Mouse (Mus musculus): Measurements from ENCODE around the gene Gm28043. TPM values are rescaled to one million over a fixed set of nuclear protein-coding genes. Genes with fewer than 3 reads are reported as not detected.

Gm28043 gene
- polyA plus RNA-seq, 1 experiment from 2014 or later: 2.8 TPM

DNA sequence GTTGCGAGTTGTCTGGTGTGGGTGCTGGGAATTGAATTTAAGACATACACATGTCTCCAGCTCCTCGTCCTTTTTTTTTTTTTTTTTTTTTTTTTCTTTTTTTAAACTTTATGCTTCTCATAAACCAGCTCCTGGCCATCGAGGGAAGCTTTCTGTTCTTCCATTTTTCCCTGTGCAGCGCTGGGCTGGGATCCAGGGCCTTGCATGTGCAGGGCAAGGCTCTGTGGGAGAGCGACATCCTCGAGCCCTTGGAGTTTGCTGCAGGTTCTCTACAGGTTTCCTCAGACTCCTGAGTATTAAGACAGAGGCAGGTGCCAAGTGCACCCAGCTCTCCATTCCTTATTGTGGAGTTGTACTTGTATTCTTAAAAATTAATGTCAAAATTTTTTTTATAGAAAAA, 47.5 kb downstream of the Gm28043 start:
- Histone ChIP-seq H3K36me3 (peaks cover 28% of the 10 kb centered on the region), H3K27me3 (no peaks in the 10 kb centered on the region), H3K4me2 (no peak overlapping the region), H3K4me1 (peaks cover 7% of the 10 kb centered on the region; the same call in 1 of the 2 replicates), H3K27ac (no peak overlapping the region), H3K9ac (no peak overlapping the region), H3K9me3 (no peaks in the 10 kb centered on the region), H3K4me3 (no peak overlapping the region)
- WGBS: 80% methylated on average over 6 of the region's 6 CpGs
- ATAC-seq (ENCODE audit: insufficient number of reproducible peaks, low FRiP score, low TSS enrichment, low read depth): no peak

DNA sequence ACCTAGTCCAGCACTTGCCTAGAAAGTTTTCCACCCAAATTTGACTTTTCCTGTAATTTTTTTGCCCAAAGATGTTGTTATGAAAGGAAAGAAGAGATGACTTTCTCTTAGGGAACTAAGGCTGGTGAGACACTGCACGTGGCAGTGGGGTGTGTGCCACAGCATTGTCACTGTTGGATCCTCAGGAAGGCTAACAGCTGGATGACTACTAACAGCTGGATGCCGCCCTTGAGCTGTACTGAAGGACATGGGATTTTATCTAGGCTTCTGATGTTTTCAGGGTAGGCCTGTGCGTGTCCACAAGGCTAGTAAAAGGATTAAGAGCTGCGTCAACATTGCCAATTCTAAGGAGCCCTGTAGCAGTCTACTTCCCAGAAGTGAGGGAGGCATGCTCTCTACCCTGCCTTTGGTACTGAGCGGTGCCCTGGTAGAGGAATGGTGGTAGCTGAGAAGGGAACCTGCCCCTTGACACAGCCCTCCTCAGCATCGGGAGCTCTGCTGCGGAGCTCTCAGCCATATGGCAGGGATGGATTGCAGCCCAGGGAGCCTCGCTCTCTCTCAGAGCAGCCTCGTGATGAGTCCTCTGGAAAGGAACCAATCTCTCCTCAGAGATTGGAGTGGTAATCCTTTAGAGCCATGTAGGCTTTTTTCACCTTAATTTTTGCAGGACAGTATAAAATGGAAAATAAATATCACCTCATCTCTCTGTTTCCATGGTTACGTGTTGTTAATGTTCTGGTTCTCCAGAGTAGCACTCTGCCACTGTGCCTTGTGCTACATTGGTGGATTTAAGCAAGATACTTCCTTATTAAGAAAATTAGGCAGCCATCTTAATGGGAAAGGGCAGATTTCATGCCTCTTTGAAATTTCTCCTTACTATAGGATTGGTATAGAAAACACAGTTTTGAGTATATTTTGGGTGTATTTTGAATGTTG, 53.6 kb downstream of the Gm28043 start:
- 70% methylated on average over 10 of the region's 10 CpGs for WGBS
- Histone ChIP-seq H3K4me3 (no peak overlapping the region), H3K36me3 (peaks cover 56% of the 10 kb centered on the region), H3K4me1 (peaks cover 4% of the 10 kb centered on the region; the same call in 1 of the 2 replicates), H3K4me2 (no peak overlapping the region), H3K27ac (peak overlapping the region; percentile 24; the same call in 1 of the 2 replicates), H3K9me3 (no peaks in the 10 kb centered on the region), H3K9ac (no peak overlapping the region), H3K27me3 (no peaks in the 10 kb centered on the region)
- ATAC-seq (ENCODE audit: insufficient number of reproducible peaks, low FRiP score, low TSS enrichment, low read depth): no peak

DNA sequence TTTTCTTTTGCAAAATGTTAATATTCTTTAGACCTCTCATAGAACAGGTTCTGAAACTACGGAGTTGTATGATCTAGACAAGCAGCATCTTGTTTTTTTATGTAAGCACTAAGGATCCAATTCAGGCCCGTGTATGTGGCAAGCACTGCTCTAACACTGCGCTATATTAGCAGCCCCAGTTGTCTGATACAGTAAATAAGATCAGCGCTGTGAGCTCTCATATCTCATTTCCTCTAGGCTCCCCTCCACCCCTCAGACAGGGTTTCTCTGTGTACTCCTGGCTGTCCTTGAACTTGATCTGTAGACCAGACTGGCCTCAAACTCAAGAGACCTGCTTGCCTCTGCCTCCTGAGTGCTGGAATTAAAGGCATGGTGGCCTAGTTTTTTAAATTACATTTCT, 54.4 kb downstream of the Gm28043 start:
- no peak overlapping the region for H3K4me2 ChIP-seq
- H3K4me3 ChIP-seq: no peak overlapping the region
- no peak for ATAC-seq (ENCODE audit: insufficient number of reproducible peaks, low FRiP score, low TSS enrichment, low read depth)
- peaks cover 4% of the 10 kb centered on the region; the same call in 1 of the 2 replicates for H3K4me1 ChIP-seq
- H3K27me3 ChIP-seq: no peaks in the 10 kb centered on the region
- H3K9me3 ChIP-seq: no peaks in the 10 kb centered on the region
- H3K9ac ChIP-seq: no peak overlapping the region
- WGBS: 91% methylated on average over 4 of the region's 4 CpGs
- H3K27ac ChIP-seq: no peak overlapping the region
- peaks cover 60% of the 10 kb centered on the region for H3K36me3 ChIP-seq

DNA sequence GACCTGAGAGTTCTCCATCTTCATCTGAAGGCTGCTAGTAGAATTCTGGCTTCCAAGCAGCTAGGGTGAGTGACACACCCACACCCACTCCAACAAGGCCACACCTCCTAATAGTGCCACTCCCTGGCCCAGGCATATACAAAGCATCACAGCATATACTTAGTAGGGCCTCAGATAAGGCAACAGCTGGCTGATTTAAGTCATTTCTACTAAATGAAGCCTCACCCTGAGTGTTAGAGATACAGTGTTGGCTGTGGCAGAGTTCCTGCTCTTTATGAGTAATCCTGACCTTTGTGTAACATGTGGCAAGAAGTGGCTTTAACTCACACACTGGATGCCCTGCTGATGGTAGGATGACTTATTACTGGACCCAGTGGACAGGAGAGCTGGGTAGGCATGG, 55.3 kb downstream of the Gm28043 start:
- Histone ChIP-seq H3K27me3 (no peaks in the 10 kb centered on the region), H3K4me1 (peaks cover 4% of the 10 kb centered on the region; the same call in 1 of the 2 replicates), H3K36me3 (peaks cover 60% of the 10 kb centered on the region), H3K27ac (no peak overlapping the region), H3K4me3 (no peak overlapping the region), H3K9ac (no peak overlapping the region), H3K9me3 (no peaks in the 10 kb centered on the region), H3K4me2 (no peak overlapping the region)
- no peak for ATAC-seq (ENCODE audit: insufficient number of reproducible peaks, low FRiP score, low TSS enrichment, low read depth)

DNA sequence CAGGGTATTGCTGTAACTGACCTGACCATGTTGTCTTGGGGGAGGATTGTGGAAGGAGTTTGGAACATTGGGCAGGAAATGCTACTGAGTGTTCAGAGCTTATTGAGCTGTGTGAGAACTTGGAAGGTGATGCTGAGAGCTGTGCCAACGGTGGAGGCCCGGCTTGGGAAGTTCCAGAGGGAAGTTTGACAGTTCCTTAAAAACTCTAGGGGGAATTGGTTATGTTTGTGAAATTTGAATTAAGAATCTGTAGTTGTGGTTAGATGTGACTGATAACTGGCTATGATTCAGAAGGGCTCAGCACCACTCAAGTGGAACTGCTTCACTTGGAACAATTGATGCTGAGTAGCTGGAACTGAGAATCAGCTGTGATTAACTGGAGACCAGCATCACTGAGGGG, 56.3 kb downstream of the Gm28043 start:
- 76% methylated on average over 2 of the region's 2 CpGs for WGBS
- H3K9me3 ChIP-seq: no peaks in the 10 kb centered on the region
- H3K9ac ChIP-seq: no peak overlapping the region
- H3K27ac ChIP-seq: no peak overlapping the region
- H3K4me1 ChIP-seq: peaks cover 4% of the 10 kb centered on the region; the same call in 1 of the 2 replicates
- no peak overlapping the region for H3K4me3 ChIP-seq
- ATAC-seq (ENCODE audit: insufficient number of reproducible peaks, low FRiP score, low TSS enrichment, low read depth): no peak
- H3K36me3 ChIP-seq: peaks cover 66% of the 10 kb centered on the region
- H3K27me3 ChIP-seq: no peaks in the 10 kb centered on the region
- H3K4me2 ChIP-seq: no peak overlapping the region

DNA sequence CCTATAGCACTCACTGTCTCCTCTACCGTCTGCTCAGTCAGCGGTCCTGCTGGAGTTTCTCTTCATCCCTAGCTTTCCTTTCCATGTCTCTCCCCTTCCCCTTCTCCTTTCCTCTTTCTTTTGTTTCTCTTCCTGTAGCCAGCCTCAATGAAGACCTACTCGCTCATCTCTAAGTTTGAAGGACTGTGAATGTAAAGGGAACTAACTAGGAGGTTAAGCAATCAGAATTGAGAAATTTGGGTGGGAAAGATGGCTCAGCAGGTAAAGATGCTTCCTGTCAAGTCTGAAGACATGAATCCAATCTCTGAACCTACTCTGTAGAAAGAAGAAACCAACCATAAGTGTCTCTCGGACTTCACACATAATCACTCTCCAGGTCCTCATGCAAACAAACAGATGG, 58.6 kb downstream of the Gm28043 start:
- no peak overlapping the region for H3K9ac ChIP-seq
- no peak overlapping the region for H3K4me2 ChIP-seq
- no peak overlapping the region for H3K27ac ChIP-seq
- ATAC-seq (ENCODE audit: insufficient number of reproducible peaks, low FRiP score, low TSS enrichment, low read depth): no peak
- H3K9me3 ChIP-seq: no peaks in the 10 kb centered on the region
- 89% methylated on average over 4 of the region's 4 CpGs for WGBS
- H3K36me3 ChIP-seq: peaks cover 76% of the 10 kb centered on the region
- H3K4me1 ChIP-seq: peaks cover 4% of the 10 kb centered on the region; the same call in 1 of the 2 replicates
- H3K4me3 ChIP-seq: no peak overlapping the region
- no peaks in the 10 kb centered on the region for H3K27me3 ChIP-seq

DNA sequence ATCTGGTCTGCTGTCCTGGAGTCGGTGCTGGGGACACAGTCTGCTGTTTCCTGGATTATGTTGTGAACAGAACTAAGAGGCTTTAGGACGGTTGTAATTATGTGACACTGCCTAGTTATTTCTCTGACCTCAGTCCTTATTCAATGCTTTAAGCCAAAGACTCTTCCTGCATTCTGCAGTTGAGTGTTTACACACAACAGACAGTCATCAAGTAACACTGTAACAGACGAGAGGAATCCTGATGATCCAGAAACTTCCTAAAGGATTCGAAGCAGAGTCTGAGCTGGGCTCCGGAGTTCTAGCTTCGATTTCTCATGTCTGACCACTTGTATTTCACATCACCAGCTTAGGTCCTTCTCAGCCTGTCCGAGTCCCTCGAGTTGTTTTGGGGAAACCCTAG, 63.9 kb downstream of the Gm28043 start:
- H3K4me3 ChIP-seq: no peak overlapping the region
- H3K9ac ChIP-seq: no peak overlapping the region
- no peaks in the 10 kb centered on the region for H3K4me1 ChIP-seq
- ATAC-seq (ENCODE audit: insufficient number of reproducible peaks, low FRiP score, low TSS enrichment, low read depth): no peak
- H3K36me3 ChIP-seq: peaks cover 96% of the 10 kb centered on the region
- no peak overlapping the region for H3K4me2 ChIP-seq
- 87% methylated on average over 8 of the region's 8 CpGs for WGBS
- no peaks in the 10 kb centered on the region for H3K9me3 ChIP-seq
- H3K27ac ChIP-seq: no peak overlapping the region
- no peaks in the 10 kb centered on the region for H3K27me3 ChIP-seq

DNA sequence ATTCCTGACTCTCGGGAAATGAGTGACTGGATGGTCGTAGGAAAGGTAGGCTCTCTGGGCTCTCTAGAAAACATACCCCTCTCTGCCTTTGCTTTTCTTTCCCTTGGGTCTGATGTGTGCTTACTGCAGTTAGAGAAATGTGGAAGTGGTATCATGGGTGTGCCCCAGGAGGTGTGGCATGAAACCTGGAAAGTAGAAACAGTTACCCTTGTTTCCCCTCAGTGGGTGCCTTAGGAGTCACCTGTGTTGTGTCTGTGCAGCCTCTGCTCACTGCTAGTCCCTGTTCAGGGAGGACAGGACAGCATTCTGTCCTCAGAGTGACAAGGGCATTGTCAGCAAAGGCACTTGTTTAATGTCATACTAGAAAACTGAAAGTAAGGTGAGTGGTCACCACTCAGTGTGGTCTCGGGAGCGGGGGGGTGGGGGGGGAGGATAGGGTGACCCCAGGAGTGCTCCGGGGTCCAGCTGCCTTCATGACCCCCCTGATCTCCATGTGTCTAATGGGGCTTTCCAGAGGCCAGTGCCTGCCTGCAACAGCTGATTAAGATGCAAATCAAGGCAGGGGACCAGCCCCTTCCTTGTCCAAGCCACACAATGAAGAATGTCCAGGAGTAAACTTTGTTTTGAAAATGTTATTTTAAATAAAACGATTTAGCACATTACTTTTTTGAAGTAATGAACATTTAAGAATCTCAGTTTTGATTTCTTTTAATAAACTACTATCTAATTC, 64.5 kb downstream of the Gm28043 start:
- no peak for ATAC-seq (ENCODE audit: insufficient number of reproducible peaks, low FRiP score, low TSS enrichment, low read depth)
- Histone ChIP-seq H3K4me1 (no peaks in the 10 kb centered on the region), H3K36me3 (peaks cover 95% of the 10 kb centered on the region), H3K9me3 (no peaks in the 10 kb centered on the region), H3K27ac (no peak overlapping the region), H3K4me2 (no peak overlapping the region), H3K4me3 (no peak overlapping the region), H3K27me3 (no peaks in the 10 kb centered on the region), H3K9ac (no peak overlapping the region)
- WGBS: 84% methylated on average over 6 of the region's 6 CpGs

DNA sequence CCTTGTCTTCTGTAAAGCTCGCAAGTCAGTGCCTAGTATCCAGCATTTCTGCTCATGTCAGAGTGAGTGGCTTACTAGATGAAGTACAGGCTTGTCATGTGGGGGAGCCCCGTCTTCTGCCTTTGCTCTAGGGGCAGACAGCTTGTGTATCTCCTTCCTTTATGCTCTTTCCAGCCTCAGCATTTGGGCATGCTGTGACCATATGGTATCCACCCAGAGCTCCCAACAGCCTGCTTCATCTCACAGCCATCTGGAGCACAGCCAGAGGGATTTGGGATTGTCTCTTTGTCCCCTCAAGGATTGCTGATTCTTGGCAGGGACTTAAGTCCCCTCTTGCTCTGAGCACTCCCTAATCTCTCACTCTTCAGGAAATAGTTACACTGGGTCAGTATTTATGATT, 65.5 kb downstream of the Gm28043 start:
- WGBS: 73% methylated on average over 2 of the region's 2 CpGs
- ATAC-seq (ENCODE audit: insufficient number of reproducible peaks, low FRiP score, low TSS enrichment, low read depth): no peak
- no peaks in the 10 kb centered on the region for H3K4me1 ChIP-seq
- peaks cover 95% of the 10 kb centered on the region for H3K36me3 ChIP-seq
- H3K9ac ChIP-seq: no peak overlapping the region
- H3K27ac ChIP-seq: 0 out of 2 replicates have a peak overlapping the region, but pooled peaks have one; percentile 33
- no peaks in the 10 kb centered on the region for H3K27me3 ChIP-seq
- H3K9me3 ChIP-seq: no peaks in the 10 kb centered on the region
- H3K4me3 ChIP-seq: no peak overlapping the region
- no peak overlapping the region for H3K4me2 ChIP-seq

DNA sequence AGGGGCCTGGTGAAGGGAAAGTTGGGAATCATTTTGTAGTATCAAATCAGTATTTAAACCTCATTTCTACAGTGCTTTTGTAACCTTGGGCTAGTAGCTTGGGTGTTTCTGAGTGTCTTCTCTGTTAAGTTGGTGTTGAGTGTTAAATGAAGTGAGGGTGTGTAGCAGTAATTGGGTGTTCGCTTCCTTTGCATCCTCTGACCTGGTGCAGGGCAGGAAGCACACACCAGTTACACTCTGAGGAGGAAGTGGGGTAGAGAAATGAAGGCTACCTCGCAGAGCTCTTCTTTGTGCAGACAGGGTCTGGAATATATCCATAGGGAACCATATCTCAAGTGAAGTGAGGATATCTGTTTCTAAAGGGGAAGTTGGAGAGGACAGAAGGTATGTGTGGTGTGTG, 66.2 kb downstream of the Gm28043 start:
- H3K27me3 ChIP-seq: no peaks in the 10 kb centered on the region
- H3K36me3 ChIP-seq: peaks cover 95% of the 10 kb centered on the region
- no peak overlapping the region for H3K27ac ChIP-seq
- ATAC-seq (ENCODE audit: insufficient number of reproducible peaks, low FRiP score, low TSS enrichment, low read depth): no peak
- no peaks in the 10 kb centered on the region for H3K4me1 ChIP-seq
- H3K4me3 ChIP-seq: no peak overlapping the region
- H3K9me3 ChIP-seq: no peaks in the 10 kb centered on the region
- no peak overlapping the region for H3K9ac ChIP-seq
- WGBS: 79% methylated on average over 2 of the region's 2 CpGs
- no peak overlapping the region for H3K4me2 ChIP-seq

DNA sequence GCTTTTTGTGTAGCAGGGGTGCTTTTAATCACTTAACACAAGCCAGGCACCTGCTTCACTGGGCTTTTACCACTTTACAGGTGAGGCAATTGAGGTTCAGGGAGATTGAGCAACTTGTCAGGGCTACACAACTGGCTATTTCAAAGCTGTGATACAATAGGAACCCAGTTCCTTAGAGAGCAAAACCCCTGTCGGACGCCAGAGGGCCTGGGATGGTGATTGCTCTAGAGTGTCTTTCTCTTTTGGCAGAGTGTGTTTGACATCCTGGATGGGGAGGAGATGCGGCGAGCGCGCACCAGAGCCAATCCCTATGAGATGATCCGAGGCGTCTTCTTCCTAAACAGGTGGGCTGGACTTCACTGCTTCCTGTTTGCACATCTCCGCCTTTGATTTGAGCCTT, 67.0 kb downstream of the Gm28043 start:
- 95% methylated on average over 9 of the region's 9 CpGs for WGBS
- H3K9me3 ChIP-seq: no peaks in the 10 kb centered on the region
- no peak overlapping the region for H3K27ac ChIP-seq
- no peak overlapping the region for H3K4me2 ChIP-seq
- peaks cover 95% of the 10 kb centered on the region for H3K36me3 ChIP-seq
- no peak overlapping the region for H3K4me3 ChIP-seq
- no peaks in the 10 kb centered on the region for H3K4me1 ChIP-seq
- H3K27me3 ChIP-seq: no peaks in the 10 kb centered on the region
- ATAC-seq (ENCODE audit: insufficient number of reproducible peaks, low FRiP score, low TSS enrichment, low read depth): no peak
- H3K9ac ChIP-seq: no peak overlapping the region

DNA sequence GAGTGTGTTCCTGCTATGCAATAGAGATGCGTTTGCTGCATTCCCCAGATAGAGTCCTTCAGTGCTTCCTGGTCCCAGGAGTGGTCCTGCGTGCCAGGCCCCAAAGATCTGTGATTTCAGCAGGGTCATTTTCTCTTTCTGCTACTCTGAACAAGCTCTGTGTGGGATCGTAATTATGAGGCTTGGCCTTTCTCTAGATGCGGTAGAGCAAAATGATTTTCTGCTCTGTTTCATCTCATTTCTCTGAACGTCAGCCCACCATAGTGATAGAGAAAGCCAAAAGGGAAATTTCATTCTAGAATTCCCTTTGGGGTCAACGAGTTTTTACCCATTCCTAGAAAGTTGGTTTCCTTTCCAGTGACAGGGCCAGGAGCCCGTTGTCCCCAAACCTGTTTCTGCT, 67.6 kb downstream of the Gm28043 start:
- Histone ChIP-seq H3K9me3 (no peaks in the 10 kb centered on the region), H3K27ac (no peak overlapping the region), H3K36me3 (peaks cover 95% of the 10 kb centered on the region), H3K4me2 (no peak overlapping the region), H3K27me3 (no peaks in the 10 kb centered on the region), H3K4me3 (no peak overlapping the region), H3K4me1 (no peaks in the 10 kb centered on the region), H3K9ac (no peak overlapping the region)
- no peak for ATAC-seq (ENCODE audit: insufficient number of reproducible peaks, low FRiP score, low TSS enrichment, low read depth)
- 88% methylated on average over 7 of the region's 7 CpGs for WGBS
